Mouse (Mus musculus): Measurements from ENCODE around the gene Prmt3. TPM values are rescaled to one million over a fixed set of nuclear protein-coding genes. Genes with fewer than 3 reads are reported as not detected.

The Prmt3 gene
- 53.4 TPM for polyA plus RNA-seq (2014; fragmentation: Illumina TruSeq; extraction: RNeasy Lipid Tissue Mini Kit (QIAGEN cat#74804); ENCODE audit: low read depth, low replicate concordance)

GRCm38 (mm10) chr7:49778114-49778901 is at the start of gene Prmt3:
TSS of gene Prmt3 (plus strand) at chr7:49778346.

GRCm38 (mm10) chr7:49758934-49759571 is 19.1 kb upstream of the Prmt3 start, which contains the start of gene Htatip2:
TSS of gene Htatip2 (plus strand) at chr7:49759115.

Other genes starting within 250 kb of the Prmt3 start
- not detected for gene Dbx1, start 141.5 kb upstream of the Prmt3 start, polyA plus RNA-seq (2014; fragmentation: Illumina TruSeq; extraction: RNeasy Lipid Tissue Mini Kit (QIAGEN cat#74804); ENCODE audit: low read depth, low replicate concordance)
- gene Htatip2, start 19.2 kb upstream of the Prmt3 start, polyA plus RNA-seq (2014; fragmentation: Illumina TruSeq; extraction: RNeasy Lipid Tissue Mini Kit (QIAGEN cat#74804); ENCODE audit: low read depth, low replicate concordance): 28.1 TPM
- gene Slc6a5, start 131.8 kb downstream of the Prmt3 start, polyA plus RNA-seq (2014; fragmentation: Illumina TruSeq; extraction: RNeasy Lipid Tissue Mini Kit (QIAGEN cat#74804); ENCODE audit: low read depth, low replicate concordance): 4.3 TPM
- 0.70 TPM for gene Nell1, start 196.5 kb downstream of the Prmt3 start, polyA plus RNA-seq (2014; fragmentation: Illumina TruSeq; extraction: RNeasy Lipid Tissue Mini Kit (QIAGEN cat#74804); ENCODE audit: low read depth, low replicate concordance)

All from adrenal gland, adult 10 weeks (tissue).